Mouse (Mus musculus) liver, postnatal 0 days (tissue): ENCODE data around the gene Tlk2.

Experiments used
- CTCF ChIP-seq: sonication (generic); IDR thresholded peaks from 2 replicates; pipeline ENCODE4 v1.5.1; 2016; ENCODE audit warnings: antibody characterized with exemption, low read depth
- EP300 ChIP-seq: IDR thresholded peaks from 2 replicates; pipeline ENCODE4 v1.6.1; 2016; ENCODE audit warnings: antibody characterized with exemption, low read depth, mild to moderate bottlenecking

DNA sequence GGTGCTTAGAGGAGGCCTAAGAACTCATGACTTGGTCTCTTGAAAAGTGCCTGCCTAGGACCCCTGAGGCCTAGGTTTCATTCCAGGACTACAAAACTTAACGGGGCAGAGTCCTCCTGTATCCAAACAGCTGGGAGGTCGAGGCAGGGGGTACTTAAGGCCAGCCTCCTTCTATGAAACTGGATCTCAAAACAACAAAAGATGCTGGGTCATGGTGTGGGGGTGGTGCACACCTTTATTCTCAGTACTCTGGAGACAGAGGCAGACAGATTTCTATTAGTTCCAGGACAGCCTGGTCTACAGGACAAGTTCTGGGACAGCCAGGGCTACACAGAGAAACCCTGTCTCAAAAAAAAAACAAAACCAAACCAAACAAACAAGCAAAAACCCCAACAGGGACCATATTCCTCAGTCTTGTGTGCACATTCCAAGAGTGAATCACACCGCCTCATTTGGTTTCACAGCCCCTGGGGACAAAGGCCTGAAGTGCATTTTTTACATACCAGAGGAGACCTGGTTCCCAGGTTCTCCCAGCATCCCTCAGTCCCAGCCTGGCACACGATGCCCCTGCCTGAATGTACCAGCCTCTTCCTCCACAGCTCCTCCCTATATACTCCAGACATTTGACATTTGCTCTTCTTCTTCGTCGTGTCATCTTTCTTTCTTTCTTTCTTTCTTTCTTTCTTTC is 18.8 kb upstream of the Tlk2 start:
- no peak for TF ChIP-seq CTCF
- no peak for TF ChIP-seq EP300
